Mouse (Mus musculus): Measurements from ENCODE around the gene Proser3. TPM values are rescaled to one million over a fixed set of nuclear protein-coding genes. Genes with fewer than 3 reads are reported as not detected.
"Not testable (repeated sequence)": the region's sequence is repeated elsewhere in the genome, so short reads cannot be mapped to it uniquely, and the experiment has no call there.

Proser3 gene
- polyA plus RNA-seq, 1 experiment from 2014 or later: 17.5 TPM

DNA sequence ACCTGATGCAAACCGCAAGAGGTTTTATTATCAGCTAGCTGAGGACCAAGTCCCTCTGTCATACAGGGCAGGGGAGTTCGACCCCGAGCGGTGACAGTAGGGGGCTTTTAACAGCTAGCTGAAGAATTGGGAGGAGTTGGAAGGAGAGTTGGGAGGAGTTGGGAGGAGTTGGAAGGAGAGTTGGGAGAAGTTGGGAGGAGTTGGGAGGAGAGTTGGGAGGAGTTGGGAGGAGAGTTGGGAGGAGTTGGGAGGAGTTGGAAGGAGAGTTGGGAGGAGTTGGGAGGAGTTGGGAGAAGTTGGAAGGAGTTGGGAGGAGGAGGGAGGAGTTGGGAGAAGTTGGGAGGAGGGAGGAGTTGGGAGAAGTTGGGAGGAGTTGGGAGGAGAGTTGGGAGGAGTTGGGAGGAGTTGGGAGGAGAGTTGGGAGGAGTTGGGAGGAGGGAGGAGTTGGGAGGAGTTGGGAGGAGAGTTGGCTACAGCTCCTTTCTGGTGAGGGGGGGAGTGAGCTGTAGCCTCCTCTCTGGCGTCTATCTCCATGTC lies 56.5 kb downstream of the Proser3 start:
- not testable (repeated sequence) for H3K27ac ChIP-seq; H3K4me2 ChIP-seq; H3K4me1 ChIP-seq; H3K9ac ChIP-seq; H3K36me3 ChIP-seq (ENCODE audit: poor library complexity, severe bottlenecking); H3K4me3 ChIP-seq; ATAC-seq; H3K9me3 ChIP-seq (replicated peaks); H3K27me3 ChIP-seq
- 59% methylated on average over 5 of the region's 5 CpGs for WGBS

GRCm38 (mm10) chr7:30493401-30493931 lies 58.6 kb downstream of the Proser3 start, which contains the start of gene Prodh2:
Gene Prodh2, plus strand, starts transcription at chr7:30493622.
- Histone ChIP-seq H3K27ac (no peak within 1 kb of the TSS), H3K4me3 (no peak within 1 kb of the TSS), H3K27me3 (peaks cover 6% of the 10 kb centered on the region; the same call in 1 of the 2 replicates), H3K9me3 (replicated peaks) (no peaks in the 10 kb centered on the region), H3K4me1 (no peaks in the 10 kb centered on the region), H3K36me3 (ENCODE audit: poor library complexity, severe bottlenecking) (no peaks in the 10 kb centered on the region), H3K9ac (no peak within 1 kb of the TSS), H3K4me2 (no peak within 1 kb of the TSS)
- WGBS: 55% methylated on average over 11 of the region's 11 CpGs
- no peak for ATAC-seq

- Histone ChIP-seq H3K36me3 (ENCODE audit: poor library complexity, severe bottlenecking) (no peaks in the 10 kb centered on the region), H3K9me3 (replicated peaks) (no peaks in the 10 kb centered on the region), H3K4me2 (no peak overlapping the region), H3K27me3 (peaks cover 6% of the 10 kb centered on the region; the same call in 1 of the 2 replicates), H3K4me1 (no peaks in the 10 kb centered on the region), H3K27ac (no peak overlapping the region), H3K9ac (no peak overlapping the region), H3K4me3 (no peak overlapping the region)
- 19% methylated on average over 4 of the region's 4 CpGs for WGBS
- ATAC-seq: peak; percentile 50; the same call in 1 of the 2 replicates
These were observed 59.3 kb downstream of the Proser3 start for GRCm38 (mm10) chr7:30492765-30493164.

DNA sequence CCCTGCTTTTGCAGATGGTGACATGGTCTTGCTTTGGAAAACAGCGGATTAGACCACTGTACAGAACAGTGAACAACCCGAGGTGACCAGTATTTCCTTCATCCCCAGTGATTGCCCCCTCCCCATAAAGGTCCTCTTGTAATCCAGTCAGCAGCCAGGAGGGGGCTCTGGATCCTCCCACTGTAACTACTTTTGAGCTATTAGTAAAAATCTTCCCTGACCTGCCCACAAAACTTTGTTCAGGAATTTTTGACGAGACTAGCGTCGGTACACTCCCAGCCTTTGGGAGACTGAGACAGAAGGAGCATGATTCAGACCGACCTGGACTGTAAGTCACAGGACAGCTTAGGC lies 61.2 kb downstream of the Proser3 start:
- H3K4me1 ChIP-seq: no peaks in the 10 kb centered on the region
- H3K9me3 ChIP-seq (replicated peaks): no peaks in the 10 kb centered on the region
- WGBS: 18% methylated on average over 6 of the region's 6 CpGs
- no peak overlapping the region for H3K4me3 ChIP-seq
- H3K36me3 ChIP-seq (ENCODE audit: poor library complexity, severe bottlenecking): no peaks in the 10 kb centered on the region
- peaks cover 6% of the 10 kb centered on the region; the same call in 1 of the 2 replicates for H3K27me3 ChIP-seq
- ATAC-seq: no peak
- no peak overlapping the region for H3K4me2 ChIP-seq
- H3K27ac ChIP-seq: no peak overlapping the region
- no peak overlapping the region for H3K9ac ChIP-seq

- ATAC-seq: no peak
- WGBS: 37% methylated on average over 16 of the region's 16 CpGs
These were observed 61.7 kb downstream of the Proser3 start for GRCm38 (mm10) chr7:30490251-30490956.

More at GRCm38 (mm10) chr7:30490251-30490956, 61.7 kb downstream of the Proser3 start:
- Histone ChIP-seq H3K4me2 (no peak overlapping the region), H3K4me1 (no peaks in the 10 kb centered on the region), H3K4me3 (no peak overlapping the region), H3K9me3 (replicated peaks) (no peaks in the 10 kb centered on the region), H3K27me3 (peaks cover 6% of the 10 kb centered on the region; the same call in 1 of the 2 replicates), H3K27ac (no peak overlapping the region), H3K36me3 (ENCODE audit: poor library complexity, severe bottlenecking) (no peaks in the 10 kb centered on the region), H3K9ac (no peak overlapping the region)

Small RNAs within 50 kb of the gene (microRNA-seq; reads per million reads assigned to microRNA genes)
- gene Gm38670 (not detected), gene Mir3569 (not detected)

Other genes starting within 250 kb of the Proser3 start
- 101 and 102 TPM in 2 replicates for gene Alkbh6, start 243.6 kb downstream of the Proser3 start, polyA plus RNA-seq (2015; fragmentation: Nextera tagmentation; extraction: Ambion mirVana)
- 9.2 and 12.7 TPM in 2 replicates for gene Syne4, start 237.5 kb downstream of the Proser3 start, polyA plus RNA-seq (2015; fragmentation: Nextera tagmentation; extraction: Ambion mirVana)
- not detected in 2 replicates for gene E130208F15Rik, start 230.6 kb downstream of the Proser3 start, polyA plus RNA-seq (2015; fragmentation: Nextera tagmentation; extraction: Ambion mirVana)
- gene Sdhaf1, start 228.4 kb downstream of the Proser3 start, polyA plus RNA-seq (2015; fragmentation: Nextera tagmentation; extraction: Ambion mirVana): 24.2 and 24.7 TPM in 2 replicates
- 8.1 and 9.7 TPM in 2 replicates for gene Lrfn3, start 189.5 kb downstream of the Proser3 start, polyA plus RNA-seq (2015; fragmentation: Nextera tagmentation; extraction: Ambion mirVana)
- 12.1 and 15.6 TPM in 2 replicates for gene Tyrobp, start 138.5 kb downstream of the Proser3 start, polyA plus RNA-seq (2015; fragmentation: Nextera tagmentation; extraction: Ambion mirVana)
- gene Hcst, start 132.4 kb downstream of the Proser3 start, polyA plus RNA-seq (2015; fragmentation: Nextera tagmentation; extraction: Ambion mirVana): 0.88 TPM in 1 of 2 replicates, not detected in the other
- 1.3 and 1.6 TPM in 2 replicates for gene Nfkbid, start 130.6 kb downstream of the Proser3 start, polyA plus RNA-seq (2015; fragmentation: Nextera tagmentation; extraction: Ambion mirVana)
- gene Aplp1, start 106.8 kb downstream of the Proser3 start, polyA plus RNA-seq (2015; fragmentation: Nextera tagmentation; extraction: Ambion mirVana): 306 and 329 TPM in 2 replicates
- 0.36 and 0.65 TPM in 2 replicates for gene Kirrel2, start 94.6 kb downstream of the Proser3 start, polyA plus RNA-seq (2015; fragmentation: Nextera tagmentation; extraction: Ambion mirVana)
- gene Nphs1, start 94.0 kb downstream of the Proser3 start, polyA plus RNA-seq (2015; fragmentation: Nextera tagmentation; extraction: Ambion mirVana): 0.15 and 0.18 TPM in 2 replicates
- 0.31 TPM in 1 of 2 replicates, not detected in the other for gene Prodh2, start 58.7 kb downstream of the Proser3 start, polyA plus RNA-seq (2015; fragmentation: Nextera tagmentation; extraction: Ambion mirVana)
- gene Arhgap33, start 17.2 kb downstream of the Proser3 start, polyA plus RNA-seq (2015; fragmentation: Nextera tagmentation; extraction: Ambion mirVana): 80.6 and 88.7 TPM in 2 replicates
- 11.0 and 12.1 TPM in 2 replicates for gene Hspb6, start 121 bp downstream of the Proser3 start, polyA plus RNA-seq (2015; fragmentation: Nextera tagmentation; extraction: Ambion mirVana)
- gene Lin37, start 7.5 kb upstream of the Proser3 start, polyA plus RNA-seq (2015; fragmentation: Nextera tagmentation; extraction: Ambion mirVana): 53.0 and 65.1 TPM in 2 replicates
- gene U2af1l4, start 11.0 kb upstream of the Proser3 start, polyA plus RNA-seq (2015; fragmentation: Nextera tagmentation; extraction: Ambion mirVana): 114 and 122 TPM in 2 replicates
- 20.2 and 22.5 TPM in 2 replicates for gene Gm49396, start 11.0 kb upstream of the Proser3 start, polyA plus RNA-seq (2015; fragmentation: Nextera tagmentation; extraction: Ambion mirVana)
- 128 and 141 TPM in 2 replicates for gene Psenen, start 11.3 kb upstream of the Proser3 start, polyA plus RNA-seq (2015; fragmentation: Nextera tagmentation; extraction: Ambion mirVana)
- gene Igflr1, start 13.1 kb upstream of the Proser3 start, polyA plus RNA-seq (2015; fragmentation: Nextera tagmentation; extraction: Ambion mirVana): 7.4 and 8.2 TPM in 2 replicates
- gene Kmt2b, start 36.4 kb upstream of the Proser3 start, polyA plus RNA-seq (2015; fragmentation: Nextera tagmentation; extraction: Ambion mirVana): 11.6 and 14.1 TPM in 2 replicates
- 0.34 and 0.43 TPM in 2 replicates for gene Zbtb32, start 46.6 kb upstream of the Proser3 start, polyA plus RNA-seq (2015; fragmentation: Nextera tagmentation; extraction: Ambion mirVana)
- 0.19 and 0.37 TPM in 2 replicates for gene Upk1a, start 60.5 kb upstream of the Proser3 start, polyA plus RNA-seq (2015; fragmentation: Nextera tagmentation; extraction: Ambion mirVana)
- gene Cox6b1, start 73.9 kb upstream of the Proser3 start, polyA plus RNA-seq (2015; fragmentation: Nextera tagmentation; extraction: Ambion mirVana): 944 and 1,056 TPM in 2 replicates
- gene Etv2, start 83.6 kb upstream of the Proser3 start, polyA plus RNA-seq (2015; fragmentation: Nextera tagmentation; extraction: Ambion mirVana): not detected in 2 replicates
- 144 and 146 TPM in 2 replicates for gene Rbm42, start 98.0 kb upstream of the Proser3 start, polyA plus RNA-seq (2015; fragmentation: Nextera tagmentation; extraction: Ambion mirVana)
- gene Haus5, start 112.7 kb upstream of the Proser3 start, polyA plus RNA-seq (2015; fragmentation: Nextera tagmentation; extraction: Ambion mirVana): 52.7 and 57.2 TPM in 2 replicates
- gene Pmis2, start 119.3 kb upstream of the Proser3 start, polyA plus RNA-seq (2015; fragmentation: Nextera tagmentation; extraction: Ambion mirVana): not detected in 2 replicates
- not detected in 2 replicates for gene 2200002J24Rik, start 146.6 kb upstream of the Proser3 start, polyA plus RNA-seq (2015; fragmentation: Nextera tagmentation; extraction: Ambion mirVana)
- gene Atp4a, start 159.9 kb upstream of the Proser3 start, polyA plus RNA-seq (2015; fragmentation: Nextera tagmentation; extraction: Ambion mirVana): 0.79 and 1.4 TPM in 2 replicates
- gene Tmem147, start 177.2 kb upstream of the Proser3 start, polyA plus RNA-seq (2015; fragmentation: Nextera tagmentation; extraction: Ambion mirVana): 182 and 188 TPM in 2 replicates
- gene Gapdhs, start 191.4 kb upstream of the Proser3 start, polyA plus RNA-seq (2015; fragmentation: Nextera tagmentation; extraction: Ambion mirVana): 0.93 and 1.0 TPM in 2 replicates
- 1.5 and 1.9 TPM in 2 replicates for gene Sbsn, start 199.2 kb upstream of the Proser3 start, polyA plus RNA-seq (2015; fragmentation: Nextera tagmentation; extraction: Ambion mirVana)
- 0.68 TPM in 1 of 2 replicates, not detected in the other for gene Dmkn, start 211.5 kb upstream of the Proser3 start, polyA plus RNA-seq (2015; fragmentation: Nextera tagmentation; extraction: Ambion mirVana)
- not detected in 2 replicates for gene Krtdap, start 235.6 kb upstream of the Proser3 start, polyA plus RNA-seq (2015; fragmentation: Nextera tagmentation; extraction: Ambion mirVana)